Mouse (Mus musculus): Measurements from ENCODE around the gene Gm10912. TPM values are rescaled to one million over a fixed set of nuclear protein-coding genes. Genes with fewer than 3 reads are reported as not detected.
"Not testable (repeated sequence)": the region's sequence is repeated elsewhere in the genome, so short reads cannot be mapped to it uniquely, and the experiment has no call there.

Gm10912 gene
- polyA plus RNA-seq, 1 experiment from 2014 or later = not detected

DNA sequence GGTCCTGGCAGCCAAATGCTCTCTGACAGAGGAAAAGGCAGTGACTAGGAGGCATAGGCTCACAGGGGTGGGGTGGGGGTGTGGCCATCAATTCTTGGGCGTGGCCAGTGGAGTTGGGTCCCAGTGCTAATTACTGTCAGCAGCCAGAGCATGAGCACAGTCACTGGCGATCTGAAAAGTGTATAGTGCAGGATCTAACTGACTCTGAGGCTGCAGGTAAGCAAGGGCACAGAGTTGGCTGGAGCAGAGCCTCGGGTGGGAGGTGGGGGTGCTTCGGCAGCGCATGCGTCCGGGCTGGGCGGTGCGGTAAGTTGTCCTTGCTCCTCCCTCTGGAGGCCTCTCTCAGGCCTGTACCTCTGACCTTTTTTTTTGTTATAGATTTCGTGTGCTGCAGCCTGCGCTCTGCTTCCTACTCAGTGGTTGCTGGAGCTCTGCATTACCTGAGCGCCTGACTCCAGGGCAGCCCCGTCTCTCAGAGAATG is 4.1 kb downstream of the Gm10912 start, which contains the start of gene Cd59b:
Gene Cd59b (plus strand): TSS at position 146 of the 482 bp plus-strand sequence.
- H3K4me1 ChIP-seq (replicated peaks) = peaks cover 9% of the 10 kb centered on the region; the same call in 1 of the 2 replicates
- WGBS = 9% methylated on average over 13 of the region's 13 CpGs
- H3K9me3 ChIP-seq = peaks cover 6% of the 10 kb centered on the region
- H3K27me3 ChIP-seq = no peaks in the 10 kb centered on the region
- H3K9ac ChIP-seq (replicated peaks) = 0 out of 2 replicates have a peak within 1 kb of the TSS, but pooled peaks have one; percentile 34
- peak; percentile 87 for ATAC-seq (ENCODE audit: insufficient number of reproducible peaks, insufficient read depth, low FRiP score, low TSS enrichment, low read depth)
- H3K4me3 ChIP-seq (replicated peaks) = peak within 1 kb of the TSS; percentile 42
- H3K27ac ChIP-seq = peak within 1 kb of the TSS; percentile 70; the same call in 1 of the 2 replicates
- H3K36me3 ChIP-seq = no peaks in the 10 kb centered on the region
- H3K4me2 ChIP-seq = peak within 1 kb of the TSS; percentile 58

DNA sequence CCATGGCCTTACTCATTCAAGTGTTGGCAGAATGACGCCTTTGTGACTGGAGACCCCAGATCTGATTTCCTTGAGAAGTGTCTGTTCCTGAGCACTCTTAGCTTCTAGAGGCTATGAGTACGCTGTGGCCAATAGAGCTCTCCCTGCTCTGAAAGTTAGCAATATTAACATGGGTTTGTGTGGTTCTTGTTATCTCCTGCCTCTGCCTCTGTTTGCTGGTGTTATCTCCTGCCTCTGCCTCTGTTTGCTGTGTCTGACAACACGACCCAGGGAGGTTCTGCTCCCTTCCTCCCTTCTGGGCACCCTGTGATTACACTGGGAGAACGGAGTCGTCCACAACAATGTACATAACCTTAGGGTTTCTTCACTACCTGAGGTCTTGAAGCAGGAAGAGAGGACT is 12.7 kb downstream of the Gm10912 start:
- not testable (repeated sequence) for H3K27me3 ChIP-seq; H3K4me1 ChIP-seq (replicated peaks); H3K4me2 ChIP-seq; H3K27ac ChIP-seq; H3K9me3 ChIP-seq; H3K9ac ChIP-seq (replicated peaks); ATAC-seq (ENCODE audit: insufficient number of reproducible peaks, insufficient read depth, low FRiP score, low TSS enrichment, low read depth); H3K4me3 ChIP-seq (replicated peaks); H3K36me3 ChIP-seq
- 81% methylated on average over 5 of the region's 5 CpGs for WGBS

DNA sequence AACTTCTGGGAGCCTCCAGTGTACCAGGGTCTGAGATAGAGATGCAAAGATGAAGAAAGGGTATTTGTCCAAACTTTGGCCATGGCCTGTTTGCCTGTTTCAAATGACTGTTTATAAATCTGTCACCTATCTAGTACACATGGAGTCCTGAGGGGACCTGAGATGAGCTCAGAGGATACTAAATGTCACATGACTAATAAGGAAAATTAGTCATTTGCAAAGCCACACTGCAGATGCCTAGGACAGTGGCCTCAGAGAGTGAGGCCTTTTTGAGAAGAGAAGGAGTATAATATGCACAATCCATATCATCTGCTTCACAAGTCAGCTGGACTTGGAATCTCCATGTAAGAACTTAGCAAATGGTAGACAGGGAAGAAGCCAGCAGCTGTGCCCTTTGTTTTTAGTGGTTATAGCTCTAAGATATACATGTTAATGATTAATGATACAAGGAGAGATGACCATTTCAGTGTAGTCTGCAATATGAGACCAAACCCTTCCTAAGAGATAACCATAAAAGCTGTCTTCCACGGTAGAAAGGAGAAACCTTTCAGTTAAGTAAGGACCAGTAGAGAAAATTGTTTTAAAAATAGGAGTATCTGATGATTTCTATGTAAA is 15.9 kb downstream of the Gm10912 start:
- not testable (repeated sequence) for H3K4me3 ChIP-seq (replicated peaks); H3K27me3 ChIP-seq; H3K9me3 ChIP-seq; ATAC-seq (ENCODE audit: insufficient number of reproducible peaks, insufficient read depth, low FRiP score, low TSS enrichment, low read depth); H3K36me3 ChIP-seq; H3K9ac ChIP-seq (replicated peaks); H3K27ac ChIP-seq; H3K4me2 ChIP-seq; H3K4me1 ChIP-seq (replicated peaks)
- no CpG with 5 or more reads among the region's 1 CpGs for WGBS

DNA sequence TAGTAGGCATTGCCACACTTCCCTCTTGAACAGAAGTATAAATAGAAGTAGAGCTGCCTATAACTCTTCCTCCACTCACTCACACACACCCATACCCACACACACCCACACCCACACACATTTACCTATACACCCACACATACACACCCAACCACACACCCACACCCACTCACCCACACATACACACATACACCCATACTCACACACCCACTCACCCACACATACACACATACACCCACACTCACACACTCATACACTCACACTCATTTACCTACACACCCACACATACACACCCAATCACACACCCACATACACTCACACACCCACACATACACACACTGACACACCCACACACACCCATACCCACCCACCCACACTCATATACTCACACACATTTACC is 16.8 kb downstream of the Gm10912 start:
- H3K36me3 ChIP-seq = no peaks in the 10 kb centered on the region
- no peak overlapping the region for H3K4me3 ChIP-seq (replicated peaks)
- no peak overlapping the region for H3K27ac ChIP-seq
- no peaks in the 10 kb centered on the region for H3K27me3 ChIP-seq
- no peaks in the 10 kb centered on the region for H3K4me1 ChIP-seq (replicated peaks)
- H3K9me3 ChIP-seq = no peaks in the 10 kb centered on the region
- ATAC-seq (ENCODE audit: insufficient number of reproducible peaks, insufficient read depth, low FRiP score, low TSS enrichment, low read depth) = no peak
- H3K4me2 ChIP-seq = no peak overlapping the region
- H3K9ac ChIP-seq (replicated peaks) = no peak overlapping the region

DNA sequence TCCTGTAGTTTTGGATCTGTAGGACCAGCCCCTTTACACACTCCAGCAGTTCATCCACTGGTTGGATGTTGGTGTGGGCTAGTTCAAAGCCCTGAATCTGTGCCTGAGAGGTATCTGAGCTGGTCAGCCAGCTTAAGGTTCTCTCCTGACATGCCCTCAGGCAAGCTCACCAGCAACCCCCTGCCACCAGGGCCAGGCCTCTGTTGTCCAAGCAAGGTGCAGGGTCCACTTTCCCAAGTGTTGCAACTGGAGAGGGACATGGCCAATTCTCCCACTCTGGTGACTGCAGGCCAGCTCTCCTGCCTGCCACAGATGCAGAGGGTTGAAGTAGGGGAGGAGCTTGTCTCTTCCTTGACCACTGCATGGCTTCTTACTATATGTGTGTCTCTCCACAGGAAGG is 18.4 kb downstream of the Gm10912 start:
- H3K4me1 ChIP-seq (replicated peaks); ATAC-seq (ENCODE audit: insufficient number of reproducible peaks, insufficient read depth, low FRiP score, low TSS enrichment, low read depth); H3K9ac ChIP-seq (replicated peaks); H3K4me3 ChIP-seq (replicated peaks); H3K27me3 ChIP-seq; H3K9me3 ChIP-seq; H3K4me2 ChIP-seq; H3K36me3 ChIP-seq; H3K27ac ChIP-seq: not testable (repeated sequence)

DNA sequence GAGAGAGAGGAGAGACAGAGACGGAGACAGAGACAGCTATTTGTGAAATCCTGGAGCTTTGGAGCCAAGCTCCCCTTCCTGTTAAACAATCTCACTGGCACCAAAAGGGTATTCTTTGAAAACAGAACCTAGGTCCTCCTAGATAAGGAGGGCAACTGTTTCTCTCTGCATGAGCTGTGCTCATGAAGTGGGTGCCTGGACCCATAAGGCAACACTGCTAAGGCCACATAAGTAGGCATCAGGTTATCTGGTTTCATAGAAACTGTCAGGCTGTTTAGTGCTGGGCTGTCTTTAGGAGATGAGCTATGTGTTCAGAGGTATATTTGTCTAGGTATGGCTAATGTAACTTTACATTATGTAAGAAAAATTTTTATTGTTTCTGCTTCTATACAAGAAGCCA is 21.9 kb downstream of the Gm10912 start:
- not testable (repeated sequence) for H3K4me1 ChIP-seq (replicated peaks); H3K9me3 ChIP-seq; H3K36me3 ChIP-seq; H3K27ac ChIP-seq; H3K9ac ChIP-seq (replicated peaks); H3K4me3 ChIP-seq (replicated peaks); ATAC-seq (ENCODE audit: insufficient number of reproducible peaks, insufficient read depth, low FRiP score, low TSS enrichment, low read depth); H3K27me3 ChIP-seq; H3K4me2 ChIP-seq
- 88% methylated on average over 1 of the region's 1 CpGs for WGBS

DNA sequence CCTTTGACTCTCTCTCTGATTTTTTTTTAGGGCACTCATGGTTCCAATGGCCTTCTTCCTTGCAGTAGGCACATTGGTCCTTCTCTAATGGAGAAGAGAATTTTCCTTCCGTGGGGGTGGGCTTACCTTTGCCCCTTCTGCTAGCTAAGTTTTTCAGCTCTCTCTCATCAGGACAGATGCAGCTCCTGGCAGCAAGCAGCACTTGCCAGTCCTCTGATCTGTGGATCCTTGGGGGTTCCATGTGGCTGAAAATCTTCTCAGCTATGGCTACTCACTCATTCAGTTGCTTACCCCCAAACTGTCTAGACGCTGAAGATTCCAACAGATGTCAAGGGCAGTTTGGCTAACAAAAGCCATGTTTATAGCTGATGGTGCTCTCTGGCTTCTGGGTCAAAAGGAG is 27.7 kb downstream of the Gm10912 start:
- no peak overlapping the region for H3K9ac ChIP-seq (replicated peaks)
- no peak overlapping the region for H3K4me3 ChIP-seq (replicated peaks)
- H3K27ac ChIP-seq = no peak overlapping the region
- no peaks in the 10 kb centered on the region for H3K36me3 ChIP-seq
- H3K4me1 ChIP-seq (replicated peaks) = peaks cover 10% of the 10 kb centered on the region
- no peak overlapping the region for H3K4me2 ChIP-seq
- H3K9me3 ChIP-seq = no peaks in the 10 kb centered on the region
- WGBS = 80% methylated on average over 2 of the region's 2 CpGs
- ATAC-seq (ENCODE audit: insufficient number of reproducible peaks, insufficient read depth, low FRiP score, low TSS enrichment, low read depth) = no peak
- H3K27me3 ChIP-seq = no peaks in the 10 kb centered on the region

DNA sequence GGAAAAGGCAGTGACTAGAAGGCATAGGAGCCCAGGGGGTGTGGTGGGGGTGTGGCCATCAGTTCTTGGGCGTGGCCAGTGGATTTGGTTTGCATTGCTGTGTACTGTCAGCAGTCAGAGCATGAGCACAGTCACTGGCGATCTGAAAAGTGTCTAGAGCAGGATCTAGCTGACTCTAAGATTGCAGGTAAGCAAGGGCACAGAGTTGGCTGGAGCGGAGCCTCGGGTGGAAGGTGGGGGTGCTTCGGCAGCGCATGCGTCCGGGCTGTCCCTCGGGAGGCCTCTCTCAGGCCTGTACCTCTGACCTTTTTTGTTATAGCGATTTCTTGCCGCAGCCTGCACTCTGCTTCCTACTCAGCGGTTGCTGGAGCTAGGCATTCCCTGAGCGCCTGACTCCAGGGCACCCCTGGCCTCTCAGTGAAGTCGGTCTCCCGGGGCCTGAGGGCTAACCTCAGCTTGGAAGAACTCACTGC is 30.2 kb downstream of the Gm10912 start, which contains the start of gene Cd59a:
Gene Cd59a (plus strand): TSS at position 61 of the 473 bp plus-strand sequence.
- no peaks in the 10 kb centered on the region for H3K27me3 ChIP-seq
- no peaks in the 10 kb centered on the region for H3K36me3 ChIP-seq
- H3K4me2 ChIP-seq = peak within 1 kb of the TSS; percentile 58
- peak within 1 kb of the TSS; percentile 72 for H3K27ac ChIP-seq
- H3K4me3 ChIP-seq (replicated peaks) = peak within 1 kb of the TSS; percentile 48
- peak; percentile 86 for ATAC-seq (ENCODE audit: insufficient number of reproducible peaks, insufficient read depth, low FRiP score, low TSS enrichment, low read depth)
- no peaks in the 10 kb centered on the region for H3K9me3 ChIP-seq
- WGBS = 7% methylated on average over 15 of the region's 15 CpGs
- peak within 1 kb of the TSS; percentile 55 for H3K9ac ChIP-seq (replicated peaks)
- peaks cover 12% of the 10 kb centered on the region for H3K4me1 ChIP-seq (replicated peaks)

DNA sequence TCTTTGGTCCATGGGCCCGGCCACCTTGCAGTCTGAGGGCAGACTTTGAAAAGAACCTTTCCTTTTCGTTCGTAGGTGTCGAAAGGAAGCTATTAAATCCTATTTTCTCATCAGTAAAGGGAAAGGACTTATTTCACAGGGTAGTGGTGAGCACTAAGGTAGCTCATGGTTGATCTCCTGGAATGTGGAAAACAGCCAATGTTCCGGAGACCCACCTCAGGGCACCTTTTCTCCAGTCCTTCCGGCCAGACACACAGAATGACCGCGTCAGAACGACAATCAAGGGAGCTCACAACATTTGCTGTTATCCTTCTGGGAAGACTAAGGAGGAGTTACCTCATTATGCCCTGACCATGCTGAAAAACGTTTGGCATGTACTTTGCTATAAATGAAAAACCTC is 30.6 kb downstream of the Gm10912 start:
- whole genome bisulfite sequencing = 52% methylated on average over 10 of the region's 10 CpGs
- ATAC-seq (ENCODE audit: insufficient number of reproducible peaks, insufficient read depth, low FRiP score, low TSS enrichment, low read depth) = no peak
- Histone ChIP-seq H3K27me3 (no peaks in the 10 kb centered on the region), H3K9ac (replicated peaks) (peak overlapping the region; percentile 55), H3K4me2 (peak overlapping the region; percentile 58), H3K4me3 (replicated peaks) (peak overlapping the region; percentile 48), H3K9me3 (no peaks in the 10 kb centered on the region), H3K36me3 (no peaks in the 10 kb centered on the region), H3K4me1 (replicated peaks) (peaks cover 12% of the 10 kb centered on the region), H3K27ac (peak overlapping the region; percentile 72)

DNA sequence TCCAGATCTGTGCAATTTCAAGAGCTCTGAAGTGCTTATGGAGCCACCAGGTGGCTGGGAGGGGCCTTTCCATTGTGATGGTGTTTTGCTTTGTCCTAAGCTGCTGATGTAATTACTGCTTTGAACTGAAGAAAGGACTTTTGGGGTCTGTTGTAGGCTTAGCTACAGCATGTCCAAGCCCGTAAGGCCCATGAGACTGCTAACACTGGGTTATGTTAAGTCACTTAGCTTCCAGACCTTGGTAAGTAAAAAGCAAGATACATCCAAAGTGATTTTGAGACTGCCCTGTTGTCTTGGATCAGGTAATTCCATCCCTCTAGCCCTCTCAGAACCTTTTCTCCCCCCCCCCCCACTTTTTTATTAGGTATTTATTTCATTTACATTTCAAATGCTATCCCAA is 31.2 kb downstream of the Gm10912 start:
- not testable (repeated sequence) for ATAC-seq (ENCODE audit: insufficient number of reproducible peaks, insufficient read depth, low FRiP score, low TSS enrichment, low read depth); H3K27me3 ChIP-seq; H3K4me3 ChIP-seq (replicated peaks); H3K27ac ChIP-seq; H3K9ac ChIP-seq (replicated peaks); H3K36me3 ChIP-seq; H3K9me3 ChIP-seq
- H3K4me1 ChIP-seq (replicated peaks) = peaks cover 12% of the 10 kb centered on the region
- 69% methylated on average over 1 of the region's 1 CpGs for WGBS
- 0 out of 2 replicates have a peak overlapping the region, but pooled peaks have one; percentile 58 for H3K4me2 ChIP-seq

DNA sequence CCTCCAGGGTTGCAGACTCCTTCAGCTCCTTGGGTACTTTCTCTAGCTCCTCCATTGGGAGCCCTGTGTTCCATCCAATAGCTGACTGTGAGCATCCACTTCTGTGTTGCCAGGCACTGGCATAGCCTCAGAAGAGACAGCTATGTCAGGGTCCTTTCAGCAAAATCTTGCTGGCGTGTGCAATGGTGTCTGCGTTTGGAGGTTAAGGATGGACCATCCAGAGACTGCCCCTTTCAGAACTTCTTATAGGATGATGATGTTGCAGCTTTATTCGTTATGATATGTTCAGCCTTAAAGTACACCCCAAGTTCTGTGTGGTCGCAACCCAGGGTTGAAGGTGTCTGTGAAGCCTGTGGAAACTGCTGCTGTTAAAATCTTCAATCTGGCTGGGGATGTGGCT is 31.8 kb downstream of the Gm10912 start:
- not testable (repeated sequence) for H3K27me3 ChIP-seq; H3K9ac ChIP-seq (replicated peaks); ATAC-seq (ENCODE audit: insufficient number of reproducible peaks, insufficient read depth, low FRiP score, low TSS enrichment, low read depth); H3K36me3 ChIP-seq; H3K27ac ChIP-seq; H3K4me3 ChIP-seq (replicated peaks); H3K4me2 ChIP-seq; H3K9me3 ChIP-seq
- 92% methylated on average over 4 of the region's 4 CpGs for WGBS
- H3K4me1 ChIP-seq (replicated peaks) = peaks cover 12% of the 10 kb centered on the region
